Mouse (Mus musculus): Measurements from ENCODE around the gene Tiam2.

Tiam2 gene

DNA sequence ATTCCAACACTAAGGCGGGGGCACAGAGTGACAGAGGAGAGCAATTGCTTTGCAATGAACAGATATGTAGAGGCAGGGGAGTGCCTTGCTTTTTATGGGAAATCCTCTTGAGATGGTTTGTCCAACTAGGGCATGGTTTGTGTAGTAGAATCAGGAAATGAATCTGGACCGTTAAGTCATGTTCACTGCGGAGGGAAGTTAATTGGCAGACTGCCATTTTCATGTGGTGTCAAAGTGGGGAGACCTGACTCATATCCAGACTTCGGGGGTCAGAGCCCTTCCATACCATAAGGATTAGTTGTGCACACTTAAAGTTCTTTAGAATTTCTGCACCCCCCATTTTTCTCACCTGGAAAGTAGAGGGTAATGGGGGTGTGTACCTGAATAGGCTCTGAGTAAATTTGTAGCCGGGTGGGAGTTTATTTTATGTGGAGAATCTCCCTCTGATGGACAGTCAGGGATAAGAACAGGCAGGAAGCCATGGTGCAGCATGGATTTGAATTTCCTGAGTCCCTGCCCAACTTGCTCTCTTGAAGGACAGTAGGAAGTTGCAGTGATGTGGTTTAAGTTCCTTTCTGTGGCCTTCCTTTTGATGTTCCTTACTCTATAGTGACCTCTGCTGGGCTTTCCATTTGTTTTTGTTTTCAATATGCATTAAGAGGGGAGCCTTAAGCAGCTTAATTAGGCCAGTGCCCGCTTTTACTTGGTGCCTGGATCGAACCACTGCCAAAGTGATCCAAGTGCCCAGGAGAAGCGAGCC, 120.0 kb downstream of the Tiam2 start:
- TF ChIP-seq GATA4 (IDR thresholded peaks at IDR 0.05; ENCODE audit: insufficient replicate concordance, low read length) = no peak

DNA sequence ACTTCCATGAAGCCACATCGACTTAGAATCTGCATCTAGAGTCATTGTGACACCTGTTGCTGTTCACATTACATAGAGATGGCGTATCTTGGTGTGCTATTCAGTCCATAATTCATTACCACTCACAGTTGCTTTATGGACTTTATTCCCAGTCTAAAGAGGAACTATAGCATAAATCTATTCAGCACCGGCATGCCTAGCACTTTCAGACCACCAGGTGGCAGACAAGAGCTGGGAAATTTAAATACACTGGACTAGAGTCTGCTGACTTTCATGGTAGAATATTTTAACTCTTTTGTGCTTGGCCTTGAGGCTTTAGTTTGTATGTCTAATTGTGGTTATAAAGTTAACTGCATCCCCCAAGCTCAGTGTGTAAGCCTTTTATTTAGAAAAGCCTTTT, 122.4 kb downstream of the Tiam2 start:
- TF ChIP-seq GATA4 (IDR thresholded peaks at IDR 0.05; ENCODE audit: insufficient replicate concordance, low read length) = no peak

DNA sequence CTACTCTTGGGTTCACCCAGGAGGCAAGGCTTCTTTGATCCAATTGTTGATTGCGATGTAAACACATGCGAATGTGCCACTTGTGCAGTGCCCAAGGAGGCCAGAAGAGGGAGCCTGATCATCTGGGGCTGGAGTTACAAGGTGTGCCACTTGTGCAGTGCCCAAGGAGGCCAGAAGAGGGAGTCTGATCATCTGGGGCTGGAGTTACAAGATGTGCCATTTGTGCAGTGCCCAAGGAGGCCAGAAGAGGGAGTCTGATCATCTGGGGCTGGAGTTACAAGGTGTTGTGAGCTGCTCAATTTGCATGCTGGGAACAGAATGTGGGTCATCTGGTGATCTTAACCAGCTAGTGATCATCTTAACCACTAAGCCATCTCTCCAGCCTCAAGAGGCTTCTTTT, 124.7 kb downstream of the Tiam2 start:
- TF ChIP-seq GATA4 (IDR thresholded peaks at IDR 0.05; ENCODE audit: insufficient replicate concordance, low read length) = no peak

DNA sequence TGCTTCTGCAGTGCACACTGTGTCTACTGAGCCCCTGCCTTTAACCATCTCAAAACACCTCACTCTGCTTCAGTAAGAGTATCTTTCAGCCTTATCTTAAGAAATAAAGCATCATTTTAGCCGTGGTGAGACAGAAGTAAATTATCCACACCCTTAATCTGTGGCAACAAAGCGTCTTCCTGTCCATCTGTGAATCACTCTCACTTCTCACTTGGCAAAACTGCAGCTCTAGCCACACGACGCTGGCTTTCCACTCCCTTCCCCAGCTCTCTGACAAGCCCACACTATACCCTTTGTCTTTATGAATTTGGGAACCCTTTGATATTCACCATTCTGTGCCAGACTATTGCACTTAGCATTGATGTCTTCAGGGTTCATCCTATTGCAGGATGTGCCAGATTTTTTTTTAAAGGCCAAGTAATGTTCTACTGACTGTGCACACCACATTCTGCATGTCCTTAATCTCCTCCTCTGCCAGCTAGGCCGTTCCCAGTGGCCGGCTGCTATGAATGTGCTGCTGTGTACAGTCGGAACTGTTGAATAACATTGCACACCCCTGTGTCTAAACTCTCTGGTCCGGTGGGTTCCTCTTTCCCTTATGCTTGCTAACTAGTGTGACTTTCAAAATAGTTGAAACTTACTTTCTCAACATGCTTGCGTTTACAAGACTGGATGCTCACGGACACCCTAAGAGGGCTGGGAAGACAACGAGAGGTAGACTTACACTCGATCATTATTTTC, 126.4 kb downstream of the Tiam2 start:
- TF ChIP-seq GATA4 (IDR thresholded peaks at IDR 0.05; ENCODE audit: insufficient replicate concordance, low read length) = no peak

DNA sequence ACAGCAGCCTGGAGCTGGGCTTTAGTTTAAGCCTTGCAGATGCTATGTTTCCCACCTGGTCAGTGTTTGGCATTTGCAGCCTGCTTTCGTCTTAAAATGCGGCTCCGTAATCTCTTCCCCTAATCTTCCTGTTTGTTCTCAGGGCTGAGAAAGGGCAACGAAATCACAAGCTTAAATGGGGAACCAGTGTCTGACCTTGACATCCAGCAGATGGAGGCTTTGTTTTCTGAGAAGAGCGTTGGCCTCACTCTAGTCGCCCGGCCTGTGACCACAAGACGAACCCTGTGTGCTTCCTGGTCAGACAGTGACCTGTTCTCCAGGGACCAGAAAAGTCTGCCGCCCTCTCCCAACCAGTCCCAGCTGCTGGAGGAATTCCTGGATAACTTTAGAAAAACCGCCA, 127.6 kb downstream of the Tiam2 start:
- no peak for TF ChIP-seq GATA4 (IDR thresholded peaks at IDR 0.05; ENCODE audit: insufficient replicate concordance, low read length)

DNA sequence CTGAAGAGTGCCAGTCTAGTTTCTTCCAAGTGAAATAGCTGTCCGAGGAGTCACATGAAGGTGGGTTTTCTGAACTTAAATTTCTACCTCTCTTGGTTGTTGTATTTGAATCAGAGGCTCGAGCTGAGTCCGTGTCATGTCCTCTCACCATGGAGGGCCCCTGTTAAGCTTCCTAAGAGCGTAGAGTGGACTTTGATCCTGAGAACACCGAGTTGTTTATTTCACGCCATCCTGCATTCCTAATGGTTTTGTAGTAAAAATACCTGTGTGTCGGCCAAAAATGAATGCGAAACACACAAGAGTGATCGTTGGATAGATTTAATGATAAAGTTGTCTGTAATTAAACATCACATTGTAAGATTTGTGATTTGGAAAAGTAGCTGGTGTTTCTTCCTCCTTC, 128.5 kb downstream of the Tiam2 start:
- TF ChIP-seq GATA4 (IDR thresholded peaks at IDR 0.05; ENCODE audit: insufficient replicate concordance, low read length) = no peak

DNA sequence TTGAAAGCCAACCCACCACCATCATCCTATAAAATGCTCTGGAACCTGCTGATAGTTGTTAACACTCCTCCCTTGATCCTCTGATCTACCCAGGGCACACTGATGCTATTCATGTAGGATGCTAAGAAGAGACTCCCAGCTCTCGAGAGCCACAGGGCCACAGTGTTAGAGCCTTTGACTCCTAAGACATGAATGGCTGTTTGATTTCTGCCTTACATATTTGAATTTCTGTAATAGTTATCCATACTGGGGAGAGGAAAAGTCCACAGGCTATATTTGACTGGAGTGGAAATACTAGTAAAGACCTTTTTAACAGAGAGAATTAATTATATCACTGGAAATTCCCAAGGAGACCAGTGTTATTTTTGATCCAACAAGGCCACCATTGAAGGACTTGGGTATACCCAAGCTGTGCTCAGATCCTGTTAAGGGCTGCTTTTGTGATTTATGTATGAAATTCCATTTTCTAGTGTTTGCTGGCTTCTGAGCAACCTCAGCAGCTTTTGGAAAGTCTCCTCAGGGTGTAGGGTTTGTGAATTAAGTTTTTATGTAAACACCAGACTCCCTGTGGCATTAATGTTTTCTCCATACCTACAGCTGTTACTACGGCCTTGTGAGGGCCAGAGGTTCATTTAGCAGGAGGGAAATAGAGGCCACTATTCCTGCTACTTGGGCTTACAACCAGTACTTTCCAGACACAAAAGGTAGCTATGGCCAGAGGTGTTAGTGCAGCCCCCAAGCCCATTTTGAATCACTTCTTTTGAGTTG, 131.7 kb downstream of the Tiam2 start:
- no peak for TF ChIP-seq GATA4 (IDR thresholded peaks at IDR 0.05; ENCODE audit: insufficient replicate concordance, low read length)

DNA sequence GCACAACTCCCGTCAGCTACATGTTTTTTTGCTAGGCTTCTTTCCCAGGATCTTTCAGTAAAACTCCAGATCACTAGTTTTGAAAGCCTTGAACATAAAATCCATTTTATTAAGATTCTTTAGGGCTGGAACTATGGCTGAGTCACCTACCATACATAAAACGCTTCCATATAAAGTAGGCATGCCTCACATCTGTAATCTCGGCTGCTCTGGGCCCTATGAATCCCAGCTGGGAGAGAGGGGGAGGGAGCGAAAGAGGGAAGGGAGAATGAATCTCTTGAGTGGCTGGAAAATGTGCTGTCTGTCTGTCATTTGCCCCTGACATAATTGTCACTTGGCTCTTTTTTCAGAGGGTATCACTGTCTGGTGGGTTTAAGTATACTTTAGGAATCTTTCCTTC, 139.5 kb downstream of the Tiam2 start:
- TF ChIP-seq GATA4 (IDR thresholded peaks at IDR 0.05; ENCODE audit: insufficient replicate concordance, low read length) = no peak

DNA sequence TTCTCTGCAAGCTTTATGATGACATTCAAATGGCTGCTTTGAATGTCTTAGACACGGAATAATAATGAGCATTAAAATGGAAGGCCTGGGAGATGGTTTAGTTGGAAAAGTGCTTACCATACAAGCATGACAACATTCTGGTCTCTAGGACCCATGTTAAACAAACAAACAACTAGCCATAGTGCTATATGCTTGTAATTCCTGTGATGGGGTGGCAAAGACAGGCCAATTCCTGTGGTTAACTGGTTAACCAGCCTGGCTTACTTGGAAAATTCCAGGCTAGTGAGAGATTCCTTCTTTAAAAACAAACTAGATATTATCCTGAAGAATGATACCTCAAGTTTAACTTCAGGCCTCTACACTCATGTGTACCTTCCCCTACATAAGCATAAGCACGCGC, 140.3 kb downstream of the Tiam2 start:
- TF ChIP-seq GATA4 (IDR thresholded peaks at IDR 0.05; ENCODE audit: insufficient replicate concordance, low read length) = no peak

DNA sequence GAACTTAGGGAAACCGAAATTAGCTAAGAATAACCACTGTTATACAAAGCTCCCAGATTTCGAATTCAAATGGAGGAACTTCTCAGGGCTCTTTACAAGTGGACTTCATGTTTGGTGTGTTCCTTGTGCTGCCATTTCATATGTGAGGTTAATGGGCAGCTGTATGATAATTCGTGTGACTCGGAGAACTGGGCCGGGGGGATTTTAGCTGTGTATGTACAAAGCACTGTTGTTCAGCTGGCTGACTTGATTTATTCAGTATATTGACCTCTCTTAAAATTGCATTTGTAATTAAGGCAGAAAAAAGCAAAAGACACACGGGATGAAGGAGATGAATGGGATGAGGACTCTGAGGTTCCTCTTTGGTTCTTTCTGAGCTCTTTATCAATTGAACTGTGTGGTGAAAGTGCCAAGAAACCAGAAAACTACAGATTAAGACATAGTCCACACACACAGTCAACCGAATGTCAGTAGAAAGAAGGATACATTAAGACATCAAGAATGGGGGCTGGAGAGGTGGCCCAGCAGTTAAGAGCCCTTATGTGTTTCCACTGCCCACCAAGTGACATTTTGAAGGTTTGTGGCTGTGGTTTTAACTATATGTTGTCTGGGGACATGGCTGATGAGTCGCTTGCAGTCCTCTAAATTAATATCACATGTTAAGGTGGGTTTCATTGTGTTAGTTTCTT, 141.4 kb downstream of the Tiam2 start:
- TF ChIP-seq GATA4 (IDR thresholded peaks at IDR 0.05; ENCODE audit: insufficient replicate concordance, low read length) = no peak

DNA sequence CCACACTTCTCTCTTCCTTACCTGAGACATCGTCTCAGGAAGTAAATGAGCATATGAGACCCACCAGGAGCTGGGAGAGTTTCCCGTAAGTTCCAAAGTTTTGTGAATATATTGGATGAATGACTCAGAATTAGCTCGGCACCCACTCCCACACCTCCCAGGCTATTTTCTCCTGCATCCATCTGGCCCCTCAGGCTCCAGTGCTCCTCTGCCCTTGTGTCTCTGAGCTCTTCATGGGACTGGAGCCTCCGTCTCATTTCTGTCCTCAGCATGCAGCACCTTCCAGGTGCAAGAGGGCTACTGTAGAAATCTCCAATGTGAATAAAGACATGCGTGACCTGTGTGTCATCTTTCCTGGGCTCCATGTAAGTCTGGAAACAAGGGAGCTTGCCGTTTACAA, 145.6 kb downstream of the Tiam2 start:
- TF ChIP-seq GATA4 (IDR thresholded peaks at IDR 0.05; ENCODE audit: insufficient replicate concordance, low read length) = no peak

DNA sequence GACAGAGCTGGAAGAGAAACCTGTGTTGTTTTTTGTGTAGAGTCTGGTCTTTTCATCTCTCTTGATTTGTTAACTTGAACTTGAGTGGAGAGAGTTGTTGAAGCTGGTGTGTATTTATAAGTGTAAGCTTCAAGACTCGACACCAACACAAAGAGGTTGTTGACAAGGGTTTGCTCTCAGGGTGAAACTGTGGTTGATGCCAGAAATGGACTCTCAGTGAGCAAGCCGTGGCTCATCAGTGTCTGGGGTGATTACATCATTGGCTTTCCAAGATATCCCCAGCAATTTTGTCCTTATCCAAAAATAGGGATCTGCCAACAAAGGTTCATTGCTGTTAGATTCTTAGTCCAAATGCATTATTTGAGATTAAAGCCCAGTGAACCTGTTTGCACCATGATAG, 150.2 kb downstream of the Tiam2 start:
- TF ChIP-seq GATA4 (IDR thresholded peaks at IDR 0.05; ENCODE audit: insufficient replicate concordance, low read length) = no peak

DNA sequence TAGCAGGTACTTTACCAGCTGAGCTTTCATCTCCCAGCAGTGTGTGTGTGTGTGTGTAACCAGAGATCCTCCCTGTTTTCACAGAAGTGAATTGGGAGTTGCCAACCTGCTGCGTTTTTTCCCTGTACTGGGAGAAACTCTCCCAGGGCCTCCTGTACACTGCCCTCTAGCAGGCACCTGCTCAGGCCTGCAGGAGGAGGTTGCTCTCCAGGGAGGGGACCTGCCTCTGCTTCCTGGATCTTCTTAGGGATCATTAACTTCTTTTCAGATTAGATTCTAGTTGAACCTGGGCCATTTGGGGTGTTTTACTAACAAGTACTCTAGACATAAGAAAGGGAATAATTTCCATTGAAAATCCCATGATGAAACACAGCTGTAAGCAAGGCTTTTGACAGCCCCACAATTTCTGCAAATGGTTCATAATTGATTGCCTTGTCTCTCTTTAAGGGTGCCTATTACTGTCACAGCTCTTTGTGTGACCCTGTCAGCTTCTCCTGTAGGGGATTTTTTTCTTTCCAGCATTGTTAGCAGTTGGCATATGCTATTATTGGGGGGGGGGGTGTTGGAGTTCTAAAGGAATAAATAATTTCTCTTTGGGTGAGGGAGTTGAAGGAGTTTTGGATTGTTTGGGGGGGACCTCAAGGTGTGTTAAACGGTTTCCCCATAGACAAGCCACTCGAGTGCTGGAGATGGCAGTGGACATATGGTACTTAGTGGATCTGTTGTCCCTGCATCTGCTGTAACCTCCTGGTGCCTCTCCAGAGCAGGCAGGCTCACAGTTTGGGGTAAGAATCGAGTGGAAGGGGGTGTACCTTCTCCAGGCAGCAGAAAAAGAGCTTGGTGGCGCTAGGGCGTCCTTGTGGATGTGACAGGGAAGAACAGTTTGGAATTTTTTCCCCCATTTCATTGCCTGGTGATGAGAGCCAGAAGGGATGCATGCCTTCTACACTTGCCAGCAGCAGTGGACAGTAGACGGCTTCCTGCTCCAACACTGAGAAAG, 155.5 kb downstream of the Tiam2 start:
- no peak for TF ChIP-seq GATA4 (IDR thresholded peaks at IDR 0.05; ENCODE audit: insufficient replicate concordance, low read length)

DNA sequence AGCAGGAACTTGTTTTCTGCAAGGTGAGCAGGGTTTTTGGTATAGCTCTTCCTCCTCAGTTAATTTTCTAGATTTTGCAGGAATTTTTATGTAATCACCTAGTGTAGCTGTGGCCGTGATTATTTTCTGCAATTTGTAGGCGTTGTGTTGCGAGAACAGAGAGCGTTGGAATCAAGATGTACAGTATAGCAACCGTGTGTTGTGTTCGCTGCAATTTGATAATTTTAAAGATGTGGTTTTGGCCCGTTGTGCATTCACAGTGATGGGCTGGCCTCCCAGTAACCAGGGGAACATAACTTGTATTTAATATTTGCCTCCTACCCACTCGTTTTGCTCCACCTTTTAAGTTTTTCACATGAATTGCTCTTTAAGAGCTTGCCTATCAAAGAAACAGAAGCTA, 156.7 kb downstream of the Tiam2 start:
- TF ChIP-seq GATA4 (IDR thresholded peaks at IDR 0.05; ENCODE audit: insufficient replicate concordance, low read length) = no peak
